Mouse (Mus musculus) liver, postnatal 0 days (tissue): Measurements from ENCODE around the gene Vps45. TPM values are rescaled to one million over a fixed set of nuclear protein-coding genes. Genes with fewer than 3 reads are reported as not detected.
A peak's percentile ranks its signal among the peaks of the same experiment; 100 is the strongest.

Experiments
- ATAC-seq: fragments of 200-750 bp; cut with Nextera tagmentation; 2 replicates; pipeline ENCODE4 v1.8.0; 2017; ENCODE audit warnings: mild to moderate bottlenecking, moderate library complexity
- DNase-seq: peaks from one replicate; pipeline ENCODE4 v3.0.0-alpha.2; 2016
- H3K27ac ChIP-seq: fragments of 300-500 bp; sonication (generic); 2 replicates; pipeline ENCODE4 v1.5.1; 2014; ENCODE audit warnings: antibody characterized with exemption, moderate library complexity, mild to moderate bottlenecking, low read depth
- H3K27me3 ChIP-seq: fragments of 300-500 bp; sonication (generic); 2 replicates; pipeline ENCODE4 v1.6.1; 2014; ENCODE audit warnings: low read length, control low read depth, mixed read lengths; ENCODE audit not compliant: insufficient read depth
- H3K36me3 ChIP-seq: fragments of 300-500 bp; sonication (generic); replicated peaks from 2 replicates; pipeline ENCODE4 v1.6.1; 2014; ENCODE audit warnings: mild to moderate bottlenecking, control low read depth, low read length, moderate library complexity, mixed read lengths; ENCODE audit not compliant: insufficient read depth
- H3K4me1 ChIP-seq: fragments of 300-500 bp; sonication (generic); 2 replicates; pipeline ENCODE4 v1.6.1; 2014; ENCODE audit warnings: antibody characterized with exemption, mild to moderate bottlenecking, control low read depth; ENCODE audit not compliant: insufficient read depth
- H3K4me2 ChIP-seq: fragments of 300-500 bp; sonication (generic); 2 replicates; pipeline ENCODE4 v1.6.1; 2014; ENCODE audit warnings: low read depth, mild to moderate bottlenecking, low read length, moderate library complexity, mixed read lengths
- H3K4me3 ChIP-seq: fragments of 300-500 bp; sonication (generic); 2 replicates; pipeline ENCODE4 v1.5.1; 2014; ENCODE audit warnings: low read depth, low read length
- H3K9ac ChIP-seq: fragments of 300-500 bp; sonication (generic); replicated peaks from 2 replicates; pipeline ENCODE4 v1.6.1; 2014; ENCODE audit warnings: mild to moderate bottlenecking, moderate library complexity
- H3K9me3 ChIP-seq: fragments of 300-500 bp; sonication (generic); 2 replicates; pipeline ENCODE4 v1.6.1; 2016; ENCODE audit warnings: mild to moderate bottlenecking, control low read depth, low read length, mixed read lengths
- CTCF ChIP-seq: sonication (generic); IDR thresholded peaks from 2 replicates; pipeline ENCODE4 v1.5.1; 2016; ENCODE audit warnings: antibody characterized with exemption, low read depth
- EP300 ChIP-seq: IDR thresholded peaks from 2 replicates; pipeline ENCODE4 v1.6.1; 2016; ENCODE audit warnings: antibody characterized with exemption, low read depth, mild to moderate bottlenecking
- WGBS: fragments of 180-500 bp; shearing (Covaris S2); extraction: QIAGEN DNeasy Blood & Tissue Kit; methylation state at CpG from one replicate; pipeline ENCODE4 v1.1.7; 2014; ENCODE audit not compliant: insufficient replicate concordance; 5-methylcytosine and 5-hydroxymethylcytosine counted together
- polyA plus RNA-seq: library from polyadenylated mRNA; unstranded; fragments of >200 nt; fragmentation: Nextera tagmentation; extraction: Ambion mirVana; gene quantifications from 2 replicates; pipeline ENCODE4 v1.2.1, GENCODE M21; 2015

Gene Vps45
- polyA plus RNA-seq, 1 experiment from 2014 or later, result 12.5 TPM

DNA sequence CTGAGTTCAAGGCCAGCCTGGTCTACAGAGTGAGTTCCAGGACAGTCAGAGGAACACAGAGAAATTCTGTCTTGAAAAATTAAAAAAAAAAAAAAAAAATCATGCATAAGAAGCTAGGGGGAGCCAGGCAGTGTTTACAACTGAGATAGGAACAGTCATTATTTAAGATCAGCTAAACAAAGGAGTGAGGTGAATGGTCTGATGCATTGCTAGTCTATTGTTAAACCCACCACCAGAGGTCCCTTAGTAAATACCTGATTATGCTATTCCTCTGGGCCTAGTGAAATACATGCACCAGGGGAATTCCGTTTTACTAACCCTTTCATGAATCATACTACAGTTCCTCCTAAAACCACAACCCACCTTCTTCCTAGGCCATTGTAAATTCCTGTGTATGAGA lies 11.3 kb upstream of the Vps45 start:
- no peaks in the 10 kb centered on the region for H3K9me3 ChIP-seq
- H3K4me1 ChIP-seq, result no peaks in the 10 kb centered on the region
- TF ChIP-seq EP300 (no peak), CTCF (no peak)
- H3K27me3 ChIP-seq, result no peaks in the 10 kb centered on the region
- H3K4me3 ChIP-seq, result no peak overlapping the region
- WGBS, result 45% methylated on average over 1 of the region's 1 CpGs
- H3K9ac ChIP-seq, result no peak overlapping the region
- DNase-seq, result no peak
- H3K4me2 ChIP-seq, result no peak overlapping the region
- no peak overlapping the region for H3K27ac ChIP-seq
- ATAC-seq, result no peak
- H3K36me3 ChIP-seq, result no peaks in the 10 kb centered on the region

DNA sequence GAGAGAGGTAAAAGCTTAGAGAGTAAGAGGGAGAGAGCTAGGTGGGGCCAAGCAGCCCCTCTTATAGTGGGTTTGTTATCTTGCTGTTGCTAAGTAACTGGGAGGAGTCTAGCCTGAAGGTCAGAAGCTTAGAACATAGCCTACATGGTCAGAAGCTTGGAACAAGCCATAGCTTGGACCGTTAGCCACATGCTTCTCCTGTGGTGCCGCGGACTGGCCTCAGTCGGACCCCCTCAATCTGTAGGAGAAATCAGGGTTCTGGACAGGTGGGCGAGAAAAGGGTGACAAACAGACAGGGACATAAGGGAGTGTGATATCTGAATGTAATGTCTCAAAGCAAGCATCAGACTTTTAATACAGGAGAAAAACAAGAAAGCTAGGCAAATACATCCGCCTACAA lies 10.8 kb upstream of the Vps45 start:
- H3K9ac ChIP-seq, result no peak overlapping the region

DNA sequence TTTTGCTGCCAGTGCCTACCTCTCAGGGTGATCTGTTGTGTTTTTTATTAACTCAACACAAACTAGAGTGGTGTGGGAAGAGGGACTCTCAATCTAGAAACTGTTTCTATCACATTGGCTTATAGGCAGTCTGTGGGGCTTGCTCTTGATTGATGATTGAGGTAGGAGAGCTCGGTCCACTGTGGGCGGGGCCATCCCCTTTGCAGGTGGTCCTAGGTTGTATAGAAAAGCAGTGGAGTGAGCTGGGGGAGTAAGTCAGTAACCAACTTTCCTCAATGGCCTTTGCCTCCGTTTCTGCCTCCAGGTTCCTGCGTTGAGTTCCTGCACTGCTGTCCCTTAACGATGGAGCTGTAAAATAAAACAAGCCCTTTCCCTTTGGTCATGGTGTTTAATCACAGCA lies 8.5 kb upstream of the Vps45 start:
- ATAC-seq (no peak), DNase-seq (no peak)
- TF ChIP-seq EP300 (no peak), CTCF (no peak)
- Histone ChIP-seq H3K4me2 (no peak overlapping the region), H3K36me3 (no peaks in the 10 kb centered on the region), H3K4me1 (no peaks in the 10 kb centered on the region), H3K9ac (no peak overlapping the region), H3K9me3 (no peaks in the 10 kb centered on the region), H3K27ac (no peak overlapping the region), H3K4me3 (no peak overlapping the region), H3K27me3 (no peaks in the 10 kb centered on the region)
- 84% methylated on average over 5 of the region's 5 CpGs for WGBS

More for the DNA sequence above, 10.8 kb upstream of the Vps45 start:
- no peak overlapping the region for H3K4me2 ChIP-seq
- no peak overlapping the region for H3K27ac ChIP-seq
- no peaks in the 10 kb centered on the region for H3K27me3 ChIP-seq
- H3K4me1 ChIP-seq, result no peaks in the 10 kb centered on the region
- H3K4me3 ChIP-seq, result no peak overlapping the region
- DNase-seq (no peak), ATAC-seq (no peak)
- WGBS, result 87% methylated on average over 6 of the region's 6 CpGs
- no peaks in the 10 kb centered on the region for H3K36me3 ChIP-seq
- no peaks in the 10 kb centered on the region for H3K9me3 ChIP-seq
- TF ChIP-seq CTCF (no peak), EP300 (no peak)

DNA sequence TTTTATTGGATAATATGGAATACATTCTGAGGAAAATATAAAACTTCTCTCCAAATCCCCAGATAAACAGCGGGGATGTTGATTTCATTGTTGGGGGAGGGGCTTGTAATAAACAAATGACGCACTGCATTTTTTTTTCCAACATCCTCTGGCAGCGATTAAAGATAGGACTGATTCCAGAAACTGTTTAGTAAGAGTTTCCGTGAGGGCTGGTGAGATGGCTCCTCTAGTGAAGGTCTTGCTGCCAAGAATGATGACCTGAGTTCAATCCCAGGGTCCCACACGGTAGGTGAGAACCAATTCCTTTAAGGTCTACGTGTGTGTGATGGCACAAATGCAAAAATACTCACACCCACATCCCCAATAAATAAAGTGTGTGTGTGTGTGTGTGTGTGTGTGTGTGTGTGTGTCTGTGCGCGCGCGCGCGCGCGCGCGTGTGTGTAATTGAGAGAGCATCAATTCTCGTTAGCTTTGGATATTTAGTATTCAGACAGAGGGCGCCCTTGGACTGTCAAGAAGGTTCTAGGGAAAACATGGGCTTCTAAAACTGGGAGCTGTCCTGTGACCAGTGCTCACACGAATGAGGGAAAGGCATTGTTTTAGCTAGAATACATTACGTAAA lies 7.6 kb upstream of the Vps45 start:
- 42% methylated on average over 20 of the region's 20 CpGs for WGBS
- no peak for ATAC-seq
- no peaks in the 10 kb centered on the region for H3K36me3 ChIP-seq
- no peaks in the 10 kb centered on the region for H3K27me3 ChIP-seq
- peak; percentile 47 for DNase-seq
- no peaks in the 10 kb centered on the region for H3K9me3 ChIP-seq
- H3K27ac ChIP-seq, result no peak overlapping the region
- no peak overlapping the region for H3K4me3 ChIP-seq
- TF ChIP-seq CTCF, result peak; percentile 69
- no peak for TF ChIP-seq EP300
- H3K9ac ChIP-seq, result no peak overlapping the region
- 0 out of 2 replicates have a peak overlapping the region, but pooled peaks have one; percentile 13 for H3K4me2 ChIP-seq
- no peaks in the 10 kb centered on the region for H3K4me1 ChIP-seq

DNA sequence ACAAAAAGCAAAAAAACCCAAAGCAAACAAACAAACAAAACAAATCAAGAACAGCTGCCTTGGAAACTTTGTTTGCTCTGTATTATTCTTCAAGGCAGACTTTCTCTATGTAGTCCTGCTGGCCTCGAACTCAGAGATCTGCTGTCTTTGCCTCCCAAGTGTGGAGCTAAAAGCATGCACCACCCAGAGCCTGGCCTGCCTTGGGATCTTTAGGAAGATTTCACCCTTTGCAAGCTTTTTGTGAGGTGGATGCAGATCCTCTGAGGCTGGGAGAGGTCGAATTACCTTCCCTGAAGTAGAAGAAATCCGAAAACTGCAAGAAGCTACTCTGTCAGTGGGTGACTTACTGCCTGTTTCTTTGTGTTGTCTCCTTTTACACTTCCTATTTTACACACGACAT lies 6.9 kb upstream of the Vps45 start:
- TF ChIP-seq EP300 (no peak), CTCF (no peak)
- no peak overlapping the region for H3K4me2 ChIP-seq
- WGBS, result 44% methylated on average over 4 of the region's 4 CpGs
- no peaks in the 10 kb centered on the region for H3K36me3 ChIP-seq
- DNase-seq, result no peak
- H3K9ac ChIP-seq, result no peak overlapping the region
- ATAC-seq, result no peak
- H3K4me1 ChIP-seq, result no peaks in the 10 kb centered on the region
- H3K27me3 ChIP-seq, result no peaks in the 10 kb centered on the region
- H3K27ac ChIP-seq, result no peak overlapping the region
- H3K9me3 ChIP-seq, result no peaks in the 10 kb centered on the region
- H3K4me3 ChIP-seq, result no peak overlapping the region

DNA sequence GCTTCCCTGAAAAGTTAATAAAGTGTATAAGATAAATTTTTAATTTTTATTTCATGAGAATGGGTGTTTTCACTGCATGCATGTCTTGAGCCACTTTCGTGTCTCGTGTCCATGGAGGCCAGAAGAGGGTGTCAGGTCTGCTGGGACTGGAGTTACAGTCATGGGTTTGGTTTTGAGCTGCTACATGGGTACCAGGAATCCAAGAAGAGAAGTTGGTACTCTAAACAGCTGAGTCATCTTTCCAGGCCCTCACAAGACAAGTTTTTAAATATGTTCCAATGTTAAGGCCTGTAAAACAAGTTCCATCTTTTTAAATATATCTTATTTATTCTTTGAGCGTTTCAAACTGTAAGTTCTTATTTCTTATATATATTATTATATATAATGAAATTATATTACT lies 6.0 kb upstream of the Vps45 start:
- Histone ChIP-seq H3K4me2 (no peak overlapping the region), H3K4me1 (no peaks in the 10 kb centered on the region), H3K36me3 (no peaks in the 10 kb centered on the region), H3K9me3 (no peaks in the 10 kb centered on the region), H3K27ac (no peak overlapping the region), H3K4me3 (no peak overlapping the region), H3K27me3 (no peaks in the 10 kb centered on the region), H3K9ac (no peak overlapping the region)
- 70% methylated on average over 3 of the region's 3 CpGs for WGBS
- DNase-seq, result no peak
- ATAC-seq, result no peak
- TF ChIP-seq CTCF (no peak), EP300 (no peak)
